Mouse (Mus musculus) lung, postnatal 0 days (tissue): Measurements from ENCODE around the gene Crkl.

Experiments
- CTCF ChIP-seq: IDR thresholded peaks from 2 replicates; pipeline ENCODE4 v1.5.1; 2016; ENCODE audit warnings: antibody characterized with exemption, mild to moderate bottlenecking
- EP300 ChIP-seq: IDR thresholded peaks from 2 replicates; pipeline ENCODE4 v1.6.1; 2016; ENCODE audit warnings: antibody characterized with exemption, mild to moderate bottlenecking, control low read depth

DNA sequence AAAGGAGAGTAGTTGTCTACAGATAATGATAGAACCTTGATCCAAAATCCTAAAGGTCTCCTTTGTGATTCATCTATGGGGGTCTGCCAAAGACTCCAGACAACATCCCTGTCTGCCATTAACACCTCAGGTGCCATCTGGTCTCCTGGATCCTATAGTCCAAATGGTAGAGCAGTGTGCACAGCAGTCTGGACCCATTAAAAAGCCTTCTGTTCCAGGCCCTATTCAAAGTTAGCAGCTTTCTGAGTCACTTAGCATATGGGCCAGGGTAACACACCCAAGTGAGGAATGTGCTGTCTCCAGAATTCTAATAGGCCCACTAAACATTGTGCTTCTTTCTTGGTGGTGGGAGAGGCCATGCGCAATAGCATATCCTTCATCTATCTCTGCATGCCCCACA, 5.1 kb downstream of the Crkl start:
- TF ChIP-seq EP300 (no peak), CTCF (no peak)
